Mouse (Mus musculus) kidney, adult 2 months (tissue): ENCODE results near the gene Serpine2. TPM values are rescaled to one million over a fixed set of nuclear protein-coding genes. Genes with fewer than 3 reads are reported as not detected.
A peak's percentile ranks its signal among the peaks of the same experiment; 100 is the strongest.

ENCODE experiments used
- DNase-seq: peaks from one replicate; pipeline ENCODE4 v3.0.0; 2021
- H3K27ac ChIP-seq: fragments of 200-500 bp; 2 replicates; pipeline ENCODE4 v1.5.1; 2012; ENCODE audit warnings: low read depth, low read length, control low read depth, inconsistent platforms; ENCODE audit not compliant: insufficient read depth
- H3K27me3 ChIP-seq: fragments of 200-500 bp; replicated peaks from 2 replicates; pipeline ENCODE4 v1.6.1; 2012; ENCODE audit warnings: mild to moderate bottlenecking, moderate library complexity, low read length, inconsistent platforms; ENCODE audit not compliant: control insufficient read depth, insufficient read depth
- H3K36me3 ChIP-seq: fragments of 200-500 bp; 2 replicates; pipeline ENCODE4 v1.6.1; 2012; ENCODE audit warnings: mild to moderate bottlenecking, moderate library complexity, low read length, inconsistent platforms; ENCODE audit not compliant: control insufficient read depth, insufficient read depth
- H3K4me1 ChIP-seq: fragments of 200-500 bp; 2 replicates; pipeline ENCODE4 v1.6.1; 2011; ENCODE audit warnings: low read length; ENCODE audit not compliant: control insufficient read depth, insufficient read depth
- H3K4me3 ChIP-seq: fragments of 200-500 bp; 2 replicates; pipeline ENCODE4 v1.5.1; 2011; ENCODE audit warnings: mild to moderate bottlenecking, low read depth, low read length, control low read depth; ENCODE audit not compliant: insufficient read depth
- CTCF ChIP-seq: fragments of 200-500 bp; conservative IDR thresholded peaks from 2 replicates; pipeline ENCODE4 v1.5.1; 2011; ENCODE audit warnings: low read depth, mild to moderate bottlenecking, control low read depth, low read length, moderate library complexity, mixed read lengths; ENCODE audit not compliant: insufficient read depth, insufficient read length
- POLR2A ChIP-seq: fragments of 200-500 bp; IDR thresholded peaks from one replicate; pipeline ENCODE4 v1.6.1; 2011; ENCODE audit warnings: low read depth, low read length, control low read depth
- WGBS: fragments of 180-500 bp; shearing (Covaris S2); methylation state at CpG from one replicate; pipeline ENCODE4 v1.1.7; 2018; 5-methylcytosine and 5-hydroxymethylcytosine counted together
- polyA plus RNA-seq: library from polyadenylated mRNA; depleted of rRNA; stranded (reverse); fragments of >200 nt; gene quantifications from 2 replicates; pipeline ENCODE4 v1.2.3, GENCODE M21; 2012; rRNA removed

Serpine2 gene
- polyA plus RNA-seq, result 27.2 and 30.6 TPM in 2 replicates

DNA sequence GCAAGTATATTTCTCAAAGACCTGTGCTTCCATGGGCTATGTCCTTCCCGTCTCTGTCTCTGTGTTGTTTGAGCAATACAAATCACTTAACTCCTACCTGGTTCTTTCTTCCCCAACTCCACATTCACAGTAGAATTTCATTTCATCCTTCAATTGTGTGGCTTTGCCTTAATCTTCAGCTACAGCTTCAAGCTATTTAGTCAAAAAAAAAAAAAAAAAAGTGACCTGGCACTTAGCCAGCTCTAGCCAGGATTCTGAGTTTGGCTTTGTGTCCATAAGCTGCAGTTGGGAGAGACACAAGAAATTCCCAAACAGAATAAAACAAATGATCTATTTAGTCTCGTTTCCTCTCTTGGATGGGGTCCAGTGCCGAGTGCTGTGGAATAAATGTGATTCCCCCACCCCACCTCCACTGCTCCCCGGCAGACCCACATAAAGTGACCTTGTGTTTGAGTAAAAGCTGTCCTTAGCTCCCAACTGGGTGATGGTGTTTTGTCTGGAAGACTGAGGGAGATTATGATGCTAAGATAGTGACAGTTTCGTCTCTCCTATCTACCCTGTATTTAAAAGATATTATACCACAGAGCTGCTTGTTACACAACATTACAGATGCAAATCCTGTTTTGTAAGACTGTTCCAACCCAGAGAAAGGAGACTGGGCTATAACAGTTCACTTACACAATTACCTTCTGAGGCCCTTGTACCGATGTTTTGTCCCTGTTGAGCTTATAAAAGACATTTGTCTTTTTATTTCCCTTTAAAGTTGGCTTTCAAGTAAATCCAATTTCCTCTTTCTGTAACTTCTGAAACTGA, at the start of gene Serpine2:
Gene Serpine2 (minus strand): TSS at position 51 of the 813 bp plus-strand sequence.
- no peak within 1 kb of the TSS for H3K27ac ChIP-seq
- no peaks in the 10 kb centered on the region for H3K4me1 ChIP-seq

DNA sequence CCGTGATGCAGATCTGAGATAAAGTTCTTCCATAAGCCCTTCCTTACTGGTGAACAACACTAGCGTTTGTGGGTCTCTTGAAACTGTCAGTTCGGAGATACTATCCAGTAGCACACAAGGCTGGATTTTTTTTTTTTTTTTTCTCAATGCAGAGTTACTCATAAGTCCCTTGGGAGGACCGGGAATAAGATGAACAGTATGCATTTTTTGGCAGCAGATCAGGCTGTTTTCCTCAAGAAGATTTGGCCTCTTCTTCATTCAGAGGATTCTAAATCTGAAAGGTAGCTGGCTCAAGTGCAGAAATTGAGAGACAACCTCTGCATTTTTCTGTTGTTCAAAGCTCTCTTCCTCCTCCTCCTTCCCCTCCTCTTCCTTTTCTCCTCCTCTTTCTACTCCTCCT, 46.8 kb upstream of the Serpine2 start:
- Histone ChIP-seq H3K4me3 (no peak overlapping the region), H3K27me3 (no peaks in the 10 kb centered on the region), H3K36me3 (no peaks in the 10 kb centered on the region), H3K4me1 (no peaks in the 10 kb centered on the region), H3K27ac (no peak overlapping the region)
- 77% methylated on average over 4 of the region's 4 CpGs for WGBS
- TF ChIP-seq POLR2A (no peak), CTCF (no peak)
- DNase-seq, result no peak

More for the DNA sequence above, at the start of gene Serpine2:
- peak; percentile 23 for DNase-seq
- no peaks in the 10 kb centered on the region for H3K36me3 ChIP-seq
- no peak for TF ChIP-seq CTCF
- 61% methylated on average over 6 of the region's 6 CpGs for WGBS
- no peak within 1 kb of the TSS for H3K4me3 ChIP-seq
- no peaks in the 10 kb centered on the region for H3K27me3 ChIP-seq

DNA sequence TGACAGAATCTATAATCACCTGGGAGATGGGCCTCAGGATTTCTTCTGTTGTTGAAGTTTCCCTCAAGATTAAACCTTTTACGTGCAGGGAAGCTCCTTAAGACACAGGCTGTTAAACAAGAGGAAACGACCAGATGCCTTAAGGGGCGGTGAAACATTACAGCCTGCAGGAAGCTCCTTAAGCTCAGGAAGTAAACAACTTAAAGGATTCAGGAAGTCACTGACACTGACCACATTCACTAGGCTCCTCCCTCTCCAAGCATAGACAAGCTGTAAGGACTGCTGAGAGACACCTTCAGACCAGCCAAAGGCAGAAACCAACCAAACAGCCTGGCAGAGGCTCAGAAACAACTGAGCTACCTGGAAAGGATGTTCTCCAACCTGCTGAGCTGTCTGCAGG, 44.3 kb upstream of the Serpine2 start:
- Histone ChIP-seq H3K27me3 (no peaks in the 10 kb centered on the region), H3K4me3 (no peak overlapping the region), H3K27ac (no peak overlapping the region), H3K4me1 (no peaks in the 10 kb centered on the region), H3K36me3 (no peaks in the 10 kb centered on the region)
- WGBS, result 33% methylated on average over 3 of the region's 3 CpGs
- no peak for DNase-seq
- TF ChIP-seq CTCF (no peak), POLR2A (no peak)

DNA sequence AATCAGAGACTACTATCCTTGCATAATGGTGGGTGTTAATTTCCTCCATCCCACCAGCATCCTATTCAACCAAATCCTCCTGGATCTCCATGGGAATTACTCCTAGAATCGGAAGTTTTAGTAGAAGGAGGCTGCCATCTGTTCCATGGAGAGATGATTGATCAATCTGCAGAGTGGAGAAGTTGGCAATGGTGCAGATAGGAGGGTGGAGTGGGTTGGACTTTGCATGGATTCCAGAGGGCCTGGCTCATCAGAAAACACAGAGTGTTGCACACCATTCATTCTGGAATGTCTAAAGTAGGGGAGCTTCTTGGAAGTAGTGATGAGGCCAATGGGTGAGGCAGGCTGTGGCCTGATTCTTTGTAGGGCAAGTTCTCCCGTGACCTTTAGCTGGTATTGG, 41.9 kb upstream of the Serpine2 start:
- Histone ChIP-seq H3K27ac (no peak overlapping the region), H3K36me3 (no peaks in the 10 kb centered on the region), H3K27me3 (no peaks in the 10 kb centered on the region), H3K4me1 (no peaks in the 10 kb centered on the region), H3K4me3 (no peak overlapping the region)
- 85% methylated on average over 2 of the region's 2 CpGs for WGBS
- DNase-seq, result no peak
- TF ChIP-seq POLR2A (no peak), CTCF (no peak)

DNA sequence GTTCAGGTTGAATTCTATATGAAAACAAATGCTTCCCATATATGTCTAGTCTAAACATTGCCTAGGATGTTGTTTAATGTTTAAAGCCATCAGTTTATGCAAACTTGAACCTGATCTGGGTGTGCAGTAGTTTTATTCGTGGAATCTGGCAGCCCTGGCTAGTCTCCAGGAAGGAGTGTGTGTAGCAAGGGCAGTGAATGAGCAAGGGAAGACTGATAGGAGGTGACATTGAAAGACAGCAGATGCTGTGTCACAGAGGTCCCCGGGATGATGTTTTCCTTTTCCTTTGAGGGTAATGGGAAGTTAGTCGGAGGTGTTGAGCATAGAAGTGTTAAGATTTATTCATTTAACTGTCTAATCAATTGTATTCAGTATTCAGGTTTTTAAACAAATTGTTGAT, 21.7 kb upstream of the Serpine2 start:
- Histone ChIP-seq H3K4me3 (no peak overlapping the region), H3K4me1 (no peaks in the 10 kb centered on the region), H3K27me3 (no peaks in the 10 kb centered on the region), H3K36me3 (no peaks in the 10 kb centered on the region), H3K27ac (no peak overlapping the region)
- WGBS, result 47% methylated on average over 3 of the region's 3 CpGs
- DNase-seq, result no peak
- no peak for TF ChIP-seq POLR2A

DNA sequence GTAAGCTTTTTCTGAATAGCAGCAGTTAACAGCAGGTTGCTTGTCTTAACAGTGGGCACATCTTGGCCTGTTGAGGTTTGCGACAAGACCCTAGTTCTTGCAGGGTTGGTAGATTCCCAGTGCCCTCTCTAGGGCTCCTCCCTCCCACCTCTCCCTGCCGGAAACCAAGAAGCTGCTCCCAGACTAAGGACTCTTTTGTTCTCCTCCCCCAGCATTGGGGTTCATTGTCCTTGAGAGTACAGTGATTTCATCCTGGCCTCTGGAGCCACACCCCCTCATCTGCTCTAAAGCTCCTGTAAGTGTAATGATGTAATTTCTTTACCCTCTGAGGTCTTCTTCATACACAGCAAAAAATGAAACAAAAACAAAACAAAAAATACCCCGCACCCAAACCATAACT, 13.8 kb upstream of the Serpine2 start:
- WGBS, result 74% methylated on average over 3 of the region's 3 CpGs
- TF ChIP-seq CTCF, result no peak
- no peak for TF ChIP-seq POLR2A
- no peak for DNase-seq

DNA sequence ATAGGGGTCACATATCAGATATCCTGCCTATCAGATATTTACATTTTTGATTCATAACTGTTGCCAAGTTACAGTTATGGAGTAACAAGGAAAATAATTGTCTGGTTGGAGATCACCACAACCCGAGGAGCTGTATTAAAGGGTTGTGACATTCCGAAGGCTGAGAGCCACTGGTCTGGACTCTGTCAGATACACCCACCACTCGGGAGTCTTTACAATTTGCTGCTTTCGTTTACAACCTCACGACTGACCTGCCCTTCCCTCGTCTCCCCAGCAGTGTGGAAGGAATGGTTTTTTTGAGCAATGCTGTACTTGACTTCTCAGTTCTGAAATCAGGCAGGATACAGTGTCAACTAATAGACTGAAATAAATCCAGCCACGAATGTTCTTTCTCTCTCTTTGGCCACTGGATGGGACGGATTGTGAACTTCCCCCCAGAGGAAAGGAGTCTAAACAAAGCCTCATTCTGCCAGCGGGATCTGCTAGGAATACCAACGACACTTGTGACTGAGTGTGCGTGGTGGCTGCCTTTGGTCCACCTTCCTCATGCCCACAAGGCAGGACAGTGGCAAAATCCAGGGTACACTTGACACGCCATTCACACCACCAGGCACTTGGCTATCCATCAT, 455 bp downstream of the Serpine2 start:
- no peaks in the 10 kb centered on the region for H3K36me3 ChIP-seq
- no peaks in the 10 kb centered on the region for H3K27me3 ChIP-seq
- H3K4me1 ChIP-seq, result no peaks in the 10 kb centered on the region
- H3K27ac ChIP-seq, result no peak overlapping the region
- WGBS, result 48% methylated on average over 12 of the region's 12 CpGs
- no peak overlapping the region for H3K4me3 ChIP-seq
- no peak for TF ChIP-seq POLR2A
- TF ChIP-seq CTCF, result no peak
- no peak for DNase-seq

More for the DNA sequence above, 13.8 kb upstream of the Serpine2 start:
- Histone ChIP-seq H3K27ac (no peak overlapping the region), H3K27me3 (no peaks in the 10 kb centered on the region), H3K4me3 (no peak overlapping the region), H3K4me1 (no peaks in the 10 kb centered on the region), H3K36me3 (no peaks in the 10 kb centered on the region)
